Mouse (Mus musculus) limb, embryonic 11.5 days (tissue): ENCODE measurements around the gene Ccdc105. TPM values are rescaled to one million over a fixed set of nuclear protein-coding genes. Genes with fewer than 3 reads are reported as not detected.

ENCODE experiments used
- ATAC-seq: fragments of 200-750 bp; cut with Nextera tagmentation; 2 replicates; pipeline ENCODE4 v1.8.0; 2017; ENCODE audit warnings: low read depth; ENCODE audit not compliant: insufficient number of reproducible peaks, low FRiP score, low TSS enrichment
- DNase-seq: peaks from one replicate; pipeline ENCODE4 v3.0.0-alpha.2; 2015; ENCODE audit warnings: low spot score
- H3K27ac ChIP-seq: fragments of 300-500 bp; sonication (generic); replicated peaks from 2 replicates; pipeline ENCODE4 v1.5.1; 2014; ENCODE audit warnings: low read depth, mild to moderate bottlenecking, low read length
- H3K27me3 ChIP-seq: fragments of 300-500 bp; sonication (generic); 2 replicates; pipeline ENCODE4 v1.6.1; 2014; ENCODE audit warnings: mild to moderate bottlenecking, low read length, mixed read lengths; ENCODE audit not compliant: control insufficient read depth, insufficient read depth
- H3K36me3 ChIP-seq: fragments of 300-500 bp; sonication (generic); 2 replicates; pipeline ENCODE4 v1.6.1; 2014; ENCODE audit warnings: mild to moderate bottlenecking, low read length, moderate library complexity, mixed read lengths; ENCODE audit not compliant: control insufficient read depth, insufficient read depth
- H3K4me1 ChIP-seq: fragments of 300-500 bp; sonication (generic); 2 replicates; pipeline ENCODE4 v1.6.1; 2014; ENCODE audit warnings: low read length, mixed read lengths; ENCODE audit not compliant: control insufficient read depth, insufficient read depth
- H3K4me2 ChIP-seq: fragments of 300-500 bp; sonication (generic); 2 replicates; pipeline ENCODE4 v1.6.1; 2014; ENCODE audit warnings: low read depth, mild to moderate bottlenecking, moderate library complexity; ENCODE audit not compliant: severe bottlenecking
- H3K4me3 ChIP-seq: fragments of 300-500 bp; sonication (generic); 2 replicates; pipeline ENCODE4 v1.5.1; 2014; ENCODE audit warnings: low read depth, low read length
- H3K9ac ChIP-seq: fragments of 300-500 bp; sonication (generic); 2 replicates; pipeline ENCODE4 v1.6.1; 2014; ENCODE audit warnings: mild to moderate bottlenecking, low read length
- H3K9me3 ChIP-seq: fragments of 300-500 bp; sonication (generic); 2 replicates; pipeline ENCODE4 v1.6.1; 2016; ENCODE audit warnings: low read length; ENCODE audit not compliant: control insufficient read depth
- WGBS: fragments of 180-500 bp; shearing (Covaris S2); extraction: QIAGEN DNeasy Blood & Tissue Kit; methylation state at CpG from one replicate; pipeline ENCODE4 v1.1.7; 2014; 5-methylcytosine and 5-hydroxymethylcytosine counted together
- polyA plus RNA-seq: library from polyadenylated mRNA; unstranded; fragments of >200 nt; fragmentation: Nextera tagmentation; extraction: Ambion mirVana; gene quantifications from 2 replicates; pipeline ENCODE4 v1.2.1, GENCODE M21; 2014

The Ccdc105 gene
- polyA plus RNA-seq, 1 experiment from 2014 or later: not detected

- H3K4me3 ChIP-seq: no peak overlapping the region
- WGBS: 46% methylated on average over 3 of the region's 3 CpGs
- ATAC-seq: no peak
- DNase-seq: no peak
- H3K4me1 ChIP-seq: no peaks in the 10 kb centered on the region
- no peaks in the 10 kb centered on the region for H3K27me3 ChIP-seq
- no peak overlapping the region for H3K9ac ChIP-seq
- H3K27ac ChIP-seq: no peak overlapping the region
- H3K36me3 ChIP-seq: no peaks in the 10 kb centered on the region
- no peak overlapping the region for H3K4me2 ChIP-seq
- H3K9me3 ChIP-seq: no peaks in the 10 kb centered on the region
Observed at GRCm38 (mm10) chr10:78700881-78701280, 52.0 kb downstream of the Ccdc105 start.

Other genes starting within 250 kb of the Ccdc105 start
- not detected in 2 replicates for gene Olfr1358, start 235.6 kb downstream of the Ccdc105 start, polyA plus RNA-seq
- gene Ilvbl, start 178.7 kb downstream of the Ccdc105 start, polyA plus RNA-seq: 24.6 and 29.2 TPM in 2 replicates
- gene Syde1, start 161.1 kb downstream of the Ccdc105 start, polyA plus RNA-seq: 19.9 and 22.6 TPM in 2 replicates
- not detected in 2 replicates for gene Olfr1357, start 135.0 kb downstream of the Ccdc105 start, polyA plus RNA-seq
- 0.17 and 0.18 TPM in 2 replicates for gene Casp14, start 34.8 kb downstream of the Ccdc105 start, polyA plus RNA-seq
- gene Slc1a6, start 27.4 kb upstream of the Ccdc105 start, polyA plus RNA-seq: 0.33 and 1.1 TPM in 2 replicates
- gene Olfr1356, start 99.1 kb upstream of the Ccdc105 start, polyA plus RNA-seq: not detected in 2 replicates
- gene Olfr1355, start 122.5 kb upstream of the Ccdc105 start, polyA plus RNA-seq: not detected in 2 replicates
- not detected in 2 replicates for gene Olfr1354, start 160.1 kb upstream of the Ccdc105 start, polyA plus RNA-seq
- not detected in 2 replicates for gene Olfr8, start 197.6 kb upstream of the Ccdc105 start, polyA plus RNA-seq
- gene Olfr1353, start 210.2 kb upstream of the Ccdc105 start, polyA plus RNA-seq: not detected in 2 replicates
- not detected in 2 replicates for gene Olfr1352, start 228.0 kb upstream of the Ccdc105 start, polyA plus RNA-seq